Mouse (Mus musculus) liver, embryonic 14.5 days (tissue): ENCODE measurements around the gene Nhej1. TPM values are rescaled to one million over a fixed set of nuclear protein-coding genes. Genes with fewer than 3 reads are reported as not detected.
A peak's percentile ranks its signal among the peaks of the same experiment; 100 is the strongest.

Experiments
- ATAC-seq: fragments of 200-750 bp; cut with Nextera tagmentation; 2 replicates; pipeline ENCODE4 v1.8.0; 2017; ENCODE audit warnings: moderate number of reproducible peaks, mild to moderate bottlenecking, moderate library complexity; ENCODE audit not compliant: insufficient read depth
- DNase-seq, 3 experiments: peaks; one replicate each; pipeline ENCODE4 v3.0.0-alpha.2; 2012 to 2013; ENCODE audit warnings: low read depth in 3 of 3, low spot score in 3 of 3
- H3K27ac ChIP-seq: fragments of 300-500 bp; sonication (generic); 2 replicates; pipeline ENCODE4 v1.5.1; 2014; ENCODE audit warnings: moderate library complexity, mild to moderate bottlenecking, control low read depth, inconsistent platforms
- H3K27me3 ChIP-seq: fragments of 300-500 bp; sonication (generic); 2 replicates; pipeline ENCODE4 v1.6.1; 2014; ENCODE audit warnings: mild to moderate bottlenecking, low read length, moderate library complexity; ENCODE audit not compliant: control insufficient read depth, insufficient read depth
- H3K36me3 ChIP-seq: fragments of 300-500 bp; sonication (generic); replicated peaks from 2 replicates; pipeline ENCODE4 v1.6.1; 2014; ENCODE audit warnings: low read depth; ENCODE audit not compliant: control insufficient read depth, insufficient read depth
- H3K4me1 ChIP-seq, 2 experiments: fragments of 200-500 bp in 1 of 2; fragments of 300-500 bp in 1 of 2; sonication (generic) in 1 of 2; replicated peaks; 2 replicates each; pipeline ENCODE4 v1.6.1; 2012 to 2014; ENCODE audit warnings: antibody characterized with exemption in 1 of 2, inconsistent platforms in 1 of 2, low read length in 1 of 2; ENCODE audit not compliant: control insufficient read depth in 2 of 2, insufficient read depth in 2 of 2
- H3K4me2 ChIP-seq: fragments of 300-500 bp; sonication (generic); 2 replicates; pipeline ENCODE4 v1.6.1; 2014; ENCODE audit warnings: low read depth, mild to moderate bottlenecking, control low read depth, moderate library complexity
- H3K4me3 ChIP-seq, 2 experiments: fragments of 200-500 bp in 1 of 2; fragments of 300-500 bp in 1 of 2; sonication (generic) in 1 of 2; 2 replicates each; pipeline ENCODE4 v1.5.1; 2012 to 2014; ENCODE audit warnings: low read depth in 2 of 2, low read length in 2 of 2, mild to moderate bottlenecking in 2 of 2, control low read depth in 1 of 2, inconsistent platforms in 1 of 2, moderate library complexity in 1 of 2; ENCODE audit not compliant: insufficient read depth in 1 of 2
- H3K9ac ChIP-seq: fragments of 300-500 bp; sonication (generic); replicated peaks from 2 replicates; pipeline ENCODE4 v1.6.1; 2014; ENCODE audit warnings: mild to moderate bottlenecking, control low read depth, moderate library complexity
- H3K9me3 ChIP-seq: fragments of 300-500 bp; sonication (generic); 2 replicates; pipeline ENCODE4 v1.6.1; 2016; ENCODE audit warnings: low read length, mixed read lengths; ENCODE audit not compliant: control insufficient read depth
- CTCF ChIP-seq: IDR thresholded peaks from 2 replicates; pipeline ENCODE4 v1.5.1; 2016; ENCODE audit warnings: antibody characterized with exemption, low read depth, control low read depth
- EP300 ChIP-seq: IDR thresholded peaks from 2 replicates; pipeline ENCODE4 v1.6.1; 2016; ENCODE audit warnings: antibody characterized with exemption, low read depth
- WGBS: fragments of 180-500 bp; shearing (Covaris S2); extraction: QIAGEN DNeasy Blood & Tissue Kit; methylation state at CpG from one replicate; pipeline ENCODE4 v1.1.7; 2014; ENCODE audit not compliant: insufficient replicate concordance; 5-methylcytosine and 5-hydroxymethylcytosine counted together
- polyA plus RNA-seq, 2 experiments: library from polyadenylated mRNA; depleted of rRNA in 1 of 2; stranded (reverse) in 1 of 2; unstranded in 1 of 2; fragments of >200 nt; fragmentation: Nextera tagmentation in 1 of 2; extraction: Ambion mirVana in 1 of 2; gene quantifications; 2 replicates each; pipeline versions ENCODE4 v1.2.1 to v1.2.3; 2012 to 2014

The Nhej1 gene
- polyA plus RNA-seq, 2 experiments: 2.0 to 5.2 TPM

DNA sequence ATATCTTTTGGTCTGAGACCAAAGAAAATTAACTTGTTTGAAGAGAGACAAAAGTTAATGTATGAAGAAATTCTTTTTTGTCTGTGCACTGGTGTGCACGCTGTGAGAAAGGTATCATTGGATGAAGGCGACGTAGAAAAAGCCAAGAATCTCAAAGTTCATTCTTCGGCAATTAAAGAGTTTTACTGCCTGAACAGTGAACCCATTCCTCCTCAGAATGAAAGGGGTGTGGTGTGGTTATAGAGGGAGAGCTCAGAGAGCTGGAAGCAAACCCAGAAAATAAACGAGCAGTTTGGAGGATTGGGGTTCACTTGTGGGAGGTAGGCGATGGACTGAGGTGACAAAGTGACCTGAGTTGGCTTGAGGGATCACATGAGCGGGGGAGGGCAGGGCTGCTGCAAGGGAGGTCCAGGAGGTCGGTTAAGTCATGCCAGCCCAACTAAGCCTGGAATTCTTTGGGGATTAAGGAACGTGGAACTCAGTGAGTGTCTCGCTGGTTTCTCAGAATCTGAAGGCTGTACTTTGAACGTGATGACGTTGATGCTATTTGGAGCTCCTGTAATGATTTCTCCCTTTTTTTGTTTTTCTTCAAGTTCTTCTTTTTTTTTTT lies 188.7 kb downstream of the Nhej1 start:
- Histone ChIP-seq H3K4me3 (no peak overlapping the region), H3K27me3 (no peaks in the 10 kb centered on the region), H3K4me2 (no peak overlapping the region), H3K9me3 (no peaks in the 10 kb centered on the region), H3K4me1 (no peaks in the 10 kb centered on the region), H3K27ac (no peak overlapping the region), H3K36me3 (no peaks in the 10 kb centered on the region), H3K9ac (no peak overlapping the region)
- WGBS: 40% methylated on average over 12 of the region's 12 CpGs
- DNase-seq (no peak), ATAC-seq (no peak)
- TF ChIP-seq EP300: no peak
- no peak for TF ChIP-seq CTCF

DNA sequence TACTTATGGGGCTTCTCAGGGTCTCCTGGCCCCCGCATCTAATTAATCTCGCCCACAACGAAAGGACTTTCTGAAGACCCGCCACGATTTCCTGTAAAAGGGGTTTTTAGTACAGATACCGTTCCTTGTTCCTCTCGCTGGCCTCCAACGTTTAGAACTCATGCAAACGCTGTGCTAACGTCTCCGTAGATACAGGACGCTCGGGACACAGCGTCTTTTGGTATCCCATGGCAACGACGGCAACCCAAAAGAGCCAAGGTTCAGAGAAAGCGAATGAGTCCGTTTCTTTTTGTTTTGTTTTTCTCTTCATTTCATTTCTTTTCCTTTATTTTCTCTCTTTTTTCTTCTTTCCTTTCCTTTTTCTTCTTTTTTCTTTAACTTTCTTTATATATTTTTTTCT lies 189.6 kb downstream of the Nhej1 start, which contains the start of gene Cfap65:
Cfap65 (minus strand) TSS at position 198 of the 400 bp plus-strand sequence.
- H3K9me3 ChIP-seq: no peaks in the 10 kb centered on the region
- 2% methylated on average over 18 of the region's 18 CpGs for WGBS
- ATAC-seq (no peak), DNase-seq (no peak)
- H3K9ac ChIP-seq: no peak within 1 kb of the TSS
- no peaks in the 10 kb centered on the region for H3K27me3 ChIP-seq
- H3K4me2 ChIP-seq: no peak within 1 kb of the TSS; the same call in 1 of the 2 replicates
- no peak within 1 kb of the TSS for H3K27ac ChIP-seq
- H3K4me3 ChIP-seq: no peak within 1 kb of the TSS
- TF ChIP-seq EP300: no peak
- TF ChIP-seq CTCF: no peak
- H3K4me1 ChIP-seq: no peaks in the 10 kb centered on the region
- H3K36me3 ChIP-seq: no peaks in the 10 kb centered on the region

DNA sequence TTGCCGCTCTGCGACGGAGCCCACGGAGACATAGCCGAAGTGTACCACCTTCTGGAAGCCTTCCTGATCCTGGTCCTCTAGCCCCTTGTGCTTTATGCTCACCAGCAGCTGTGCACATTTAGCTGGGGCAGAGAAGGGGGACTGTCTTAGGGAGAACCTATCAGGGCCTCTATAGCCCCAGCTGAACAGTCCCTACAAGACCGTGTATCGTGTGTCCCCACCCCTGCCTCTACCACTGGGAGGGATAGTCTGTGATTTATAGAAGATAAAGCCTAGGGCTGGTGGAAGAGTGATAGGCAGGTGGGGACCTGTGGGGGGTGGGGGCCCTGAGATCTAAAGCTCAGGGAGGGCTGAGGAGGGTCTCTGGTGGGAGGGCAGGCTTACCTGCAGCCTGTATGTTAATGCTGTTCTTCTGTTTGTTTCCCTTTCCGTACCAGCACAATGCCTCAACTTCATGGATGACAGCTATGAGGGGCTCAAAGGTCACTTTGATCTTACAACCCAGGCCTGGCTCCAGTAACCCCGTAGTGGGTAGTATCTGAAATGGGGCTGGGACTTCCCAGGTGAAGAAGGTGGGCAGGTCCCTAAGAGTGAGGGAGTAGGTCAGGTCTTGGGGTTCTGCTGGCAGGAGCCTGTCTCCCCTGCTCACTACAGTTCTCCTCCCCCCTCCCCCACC lies 197.2 kb downstream of the Nhej1 start:
- H3K9me3 ChIP-seq: no peaks in the 10 kb centered on the region
- TF ChIP-seq EP300 (no peak), CTCF (no peak)
- DNase-seq (no peak), ATAC-seq (no peak)
- no peaks in the 10 kb centered on the region for H3K27me3 ChIP-seq
- no peak overlapping the region for H3K4me3 ChIP-seq
- H3K27ac ChIP-seq: no peak overlapping the region
- H3K4me2 ChIP-seq: no peak overlapping the region
- no peak overlapping the region for H3K9ac ChIP-seq
- WGBS: 72% methylated on average over 9 of the region's 9 CpGs
- H3K36me3 ChIP-seq: no peaks in the 10 kb centered on the region
- no peaks in the 10 kb centered on the region for H3K4me1 ChIP-seq

DNA sequence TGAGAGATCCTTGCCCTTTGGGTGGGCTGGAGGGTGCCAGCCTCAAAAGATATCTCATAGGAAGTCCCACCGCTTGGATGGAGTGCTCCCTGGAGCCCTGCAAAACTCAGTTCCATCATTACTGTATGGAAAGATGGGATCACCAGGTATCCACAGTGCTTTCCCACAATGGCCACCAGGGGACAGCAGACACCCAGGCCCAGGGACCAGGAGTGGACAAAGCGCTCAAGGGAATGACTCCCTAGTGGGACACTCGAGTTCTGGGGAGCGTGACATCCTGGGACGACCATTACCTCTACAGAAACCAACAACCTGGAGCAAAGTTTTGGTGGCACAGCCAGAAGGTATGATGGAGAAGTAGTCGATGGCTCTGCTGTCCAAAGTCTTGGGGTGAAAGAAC lies 198.3 kb downstream of the Nhej1 start:
- H3K36me3 ChIP-seq: no peaks in the 10 kb centered on the region
- no peak overlapping the region for H3K4me2 ChIP-seq
- no peaks in the 10 kb centered on the region for H3K9me3 ChIP-seq
- DNase-seq (no peak), ATAC-seq (no peak)
- H3K4me1 ChIP-seq: no peaks in the 10 kb centered on the region
- no peak overlapping the region for H3K27ac ChIP-seq
- WGBS: 34% methylated on average over 6 of the region's 6 CpGs
- no peaks in the 10 kb centered on the region for H3K27me3 ChIP-seq
- H3K9ac ChIP-seq: no peak overlapping the region
- peak; percentile 89 for TF ChIP-seq CTCF
- no peak for TF ChIP-seq EP300
- H3K4me3 ChIP-seq: no peak overlapping the region

DNA sequence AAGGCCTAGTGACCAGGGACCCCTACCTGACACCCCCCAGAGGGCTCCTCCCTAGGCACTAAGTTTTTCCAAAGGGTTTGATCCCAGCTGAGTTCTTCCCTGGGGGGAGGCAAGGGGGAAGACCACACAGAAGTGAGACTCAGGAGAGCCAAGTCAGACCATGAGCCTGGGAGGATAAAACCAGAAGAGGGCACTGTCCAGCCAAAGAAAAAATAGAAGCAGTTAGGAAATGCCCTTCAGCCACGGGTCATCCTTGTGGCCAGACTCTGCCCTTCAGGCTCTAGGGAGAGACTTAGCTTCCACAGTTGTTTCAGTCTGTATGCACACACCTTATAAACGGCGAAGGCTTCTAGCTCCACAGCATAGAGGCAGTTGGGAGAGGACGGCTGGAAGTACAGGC lies 200.5 kb downstream of the Nhej1 start:
- ATAC-seq (no peak), DNase-seq (no peak)
- no peaks in the 10 kb centered on the region for H3K36me3 ChIP-seq
- H3K27me3 ChIP-seq: no peaks in the 10 kb centered on the region
- no peak overlapping the region for H3K27ac ChIP-seq
- no peaks in the 10 kb centered on the region for H3K4me1 ChIP-seq
- no peaks in the 10 kb centered on the region for H3K9me3 ChIP-seq
- WGBS: 48% methylated on average over 4 of the region's 4 CpGs
- TF ChIP-seq EP300 (no peak), CTCF (no peak)
- H3K9ac ChIP-seq: no peak overlapping the region
- no peak overlapping the region for H3K4me3 ChIP-seq
- H3K4me2 ChIP-seq: no peak overlapping the region

Other genes starting within 250 kb of the Nhej1 start
- gene Fev, start 239.8 kb downstream of the Nhej1 start, polyA plus RNA-seq (2012; rRNA removed): 0.03 and 0.04 TPM in 2 replicates
- 0.09 and 0.15 TPM in 2 replicates for gene Fev, start 239.8 kb downstream of the Nhej1 start, polyA plus RNA-seq (2014; fragmentation: Nextera tagmentation; extraction: Ambion mirVana)
- gene Cryba2, start 232.1 kb downstream of the Nhej1 start, polyA plus RNA-seq (2012; rRNA removed): not detected in 2 replicates
- gene Cryba2, start 232.1 kb downstream of the Nhej1 start, polyA plus RNA-seq (2014; fragmentation: Nextera tagmentation; extraction: Ambion mirVana): not detected in 2 replicates
- gene Cfap65, start 189.6 kb downstream of the Nhej1 start, polyA plus RNA-seq (2012; rRNA removed): under 0.01 and 0.01 TPM in 2 replicates
- gene Cfap65, start 189.6 kb downstream of the Nhej1 start, polyA plus RNA-seq (2014; fragmentation: Nextera tagmentation; extraction: Ambion mirVana): not detected in 2 replicates
- gene Ihh, start 173.5 kb downstream of the Nhej1 start, polyA plus RNA-seq (2012; rRNA removed): 2.4 and 3.4 TPM in 2 replicates
- 1.5 and 1.7 TPM in 2 replicates for gene Ihh, start 173.5 kb downstream of the Nhej1 start, polyA plus RNA-seq (2014; fragmentation: Nextera tagmentation; extraction: Ambion mirVana)
- gene Slc23a3, start 8.7 kb upstream of the Nhej1 start, polyA plus RNA-seq (2012; rRNA removed): 1.4 and 1.7 TPM in 2 replicates
- gene Slc23a3, start 8.7 kb upstream of the Nhej1 start, polyA plus RNA-seq (2014; fragmentation: Nextera tagmentation; extraction: Ambion mirVana): 1.2 TPM in 2 replicates
- gene Cnppd1, start 17.5 kb upstream of the Nhej1 start, polyA plus RNA-seq (2012; rRNA removed): 29.5 and 33.3 TPM in 2 replicates
- gene Cnppd1, start 17.5 kb upstream of the Nhej1 start, polyA plus RNA-seq (2014; fragmentation: Nextera tagmentation; extraction: Ambion mirVana): 31.1 and 41.0 TPM in 2 replicates
- 61.8 and 74.5 TPM in 2 replicates for gene Retreg2, start 17.6 kb upstream of the Nhej1 start, polyA plus RNA-seq (2012; rRNA removed)
- gene Retreg2, start 17.6 kb upstream of the Nhej1 start, polyA plus RNA-seq (2014; fragmentation: Nextera tagmentation; extraction: Ambion mirVana): 45.1 and 58.8 TPM in 2 replicates
- gene Zfand2b, start 43.4 kb upstream of the Nhej1 start, polyA plus RNA-seq (2012; rRNA removed): 35.3 and 43.5 TPM in 2 replicates
- gene Zfand2b, start 43.4 kb upstream of the Nhej1 start, polyA plus RNA-seq (2014; fragmentation: Nextera tagmentation; extraction: Ambion mirVana): 40.6 and 41.6 TPM in 2 replicates
- 31.4 and 41.4 TPM in 2 replicates for gene Abcb6, start 55.2 kb upstream of the Nhej1 start, polyA plus RNA-seq (2012; rRNA removed)
- gene Abcb6, start 55.2 kb upstream of the Nhej1 start, polyA plus RNA-seq (2014; fragmentation: Nextera tagmentation; extraction: Ambion mirVana): 48.9 and 58.5 TPM in 2 replicates
- gene Ankzf1, start 67.0 kb upstream of the Nhej1 start, polyA plus RNA-seq (2012; rRNA removed): 6.3 and 7.6 TPM in 2 replicates
- 4.8 and 7.2 TPM in 2 replicates for gene Ankzf1, start 67.0 kb upstream of the Nhej1 start, polyA plus RNA-seq (2014; fragmentation: Nextera tagmentation; extraction: Ambion mirVana)
- gene Atg9a, start 67.0 kb upstream of the Nhej1 start, polyA plus RNA-seq (2012; rRNA removed): 17.4 and 23.6 TPM in 2 replicates
- 16.4 and 18.3 TPM in 2 replicates for gene Atg9a, start 67.0 kb upstream of the Nhej1 start, polyA plus RNA-seq (2014; fragmentation: Nextera tagmentation; extraction: Ambion mirVana)
- gene Glb1l, start 85.6 kb upstream of the Nhej1 start, polyA plus RNA-seq (2012; rRNA removed): 4.0 and 4.9 TPM in 2 replicates
- 3.2 and 4.3 TPM in 2 replicates for gene Glb1l, start 85.6 kb upstream of the Nhej1 start, polyA plus RNA-seq (2014; fragmentation: Nextera tagmentation; extraction: Ambion mirVana)
- 76.3 and 93.3 TPM in 2 replicates for gene Stk16, start 85.6 kb upstream of the Nhej1 start, polyA plus RNA-seq (2012; rRNA removed)
- gene Stk16, start 85.6 kb upstream of the Nhej1 start, polyA plus RNA-seq (2014; fragmentation: Nextera tagmentation; extraction: Ambion mirVana): 61.8 and 66.1 TPM in 2 replicates
- 155 and 168 TPM in 2 replicates for gene Tuba4a, start 94.7 kb upstream of the Nhej1 start, polyA plus RNA-seq (2012; rRNA removed)
- gene Tuba4a, start 94.7 kb upstream of the Nhej1 start, polyA plus RNA-seq (2014; fragmentation: Nextera tagmentation; extraction: Ambion mirVana): 346 and 362 TPM in 2 replicates
- gene A630095N17Rik, start 106.9 kb upstream of the Nhej1 start, polyA plus RNA-seq (2012; rRNA removed): not detected in 2 replicates
- gene A630095N17Rik, start 106.9 kb upstream of the Nhej1 start, polyA plus RNA-seq (2014; fragmentation: Nextera tagmentation; extraction: Ambion mirVana): 0.22 TPM in 1 of 2 replicates, not detected in the other
- 17.6 and 21.1 TPM in 2 replicates for gene Dnajb2, start 111.2 kb upstream of the Nhej1 start, polyA plus RNA-seq (2012; rRNA removed)
- gene Dnajb2, start 111.2 kb upstream of the Nhej1 start, polyA plus RNA-seq (2014; fragmentation: Nextera tagmentation; extraction: Ambion mirVana): 11.1 and 12.5 TPM in 2 replicates
- gene Ptprn, start 139.3 kb upstream of the Nhej1 start, polyA plus RNA-seq (2012; rRNA removed): 0.26 and 0.28 TPM in 2 replicates
- gene Ptprn, start 139.3 kb upstream of the Nhej1 start, polyA plus RNA-seq (2014; fragmentation: Nextera tagmentation; extraction: Ambion mirVana): 0.08 and 0.17 TPM in 2 replicates
- gene Resp18, start 153.2 kb upstream of the Nhej1 start, polyA plus RNA-seq (2012; rRNA removed): not detected in 2 replicates
- gene Resp18, start 153.2 kb upstream of the Nhej1 start, polyA plus RNA-seq (2014; fragmentation: Nextera tagmentation; extraction: Ambion mirVana): not detected in 2 replicates
- gene Dnpep, start 192.8 kb upstream of the Nhej1 start, polyA plus RNA-seq (2012; rRNA removed): 35.6 and 39.3 TPM in 2 replicates
- gene Dnpep, start 192.8 kb upstream of the Nhej1 start, polyA plus RNA-seq (2014; fragmentation: Nextera tagmentation; extraction: Ambion mirVana): 43.4 and 48.4 TPM in 2 replicates
- 1.1 TPM in 2 replicates for gene Des, start 235.1 kb upstream of the Nhej1 start, polyA plus RNA-seq (2012; rRNA removed)
- gene Des, start 235.1 kb upstream of the Nhej1 start, polyA plus RNA-seq (2014; fragmentation: Nextera tagmentation; extraction: Ambion mirVana): 1.4 and 2.1 TPM in 2 replicates